Mouse (Mus musculus): ENCODE measurements at regions not wholly inside any gene's neighbourhood (a gene's known extent, or its start where the extent isn't known, plus 50 kb on each side); places are given as distances from the start of the nearest gene placed in this dataset.

DNA sequence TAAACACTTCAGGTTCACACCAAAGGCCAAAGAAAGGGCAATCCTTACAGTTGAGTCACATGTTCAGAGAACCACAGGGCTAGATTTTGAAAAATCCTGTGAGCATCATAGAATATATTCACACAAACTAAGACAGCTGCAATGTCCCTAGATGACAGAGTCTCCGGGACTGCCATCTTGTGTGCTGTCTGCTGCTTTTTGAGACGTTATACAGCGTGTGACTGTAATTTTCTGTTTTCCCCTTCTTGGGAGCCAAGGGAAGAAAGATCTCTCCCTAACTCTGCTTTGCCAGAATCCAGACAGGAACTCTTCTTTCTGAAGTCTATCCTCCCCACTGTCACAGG is 109.1 kb upstream of the Arhgap5 start:
- TF ChIP-seq EP300 (IDR thresholded peaks at IDR 0.05; ENCODE audit: insufficient read depth, low read depth, low read length), result no peak
- no peak for TF ChIP-seq POLR2A (IDR thresholded peaks at IDR 0.05; ENCODE audit: insufficient read depth, low read depth, low read length)
- TF ChIP-seq CTCF (IDR thresholded peaks at IDR 0.05), result no peak

All from heart, adult 2 months (tissue).